Mouse (Mus musculus): ENCODE data around the gene Xpr1. TPM values are rescaled to one million over a fixed set of nuclear protein-coding genes. Genes with fewer than 3 reads are reported as not detected.

Xpr1 gene
- polyA plus RNA-seq, 1 experiment from 2014 or later, result 64.3 TPM

DNA sequence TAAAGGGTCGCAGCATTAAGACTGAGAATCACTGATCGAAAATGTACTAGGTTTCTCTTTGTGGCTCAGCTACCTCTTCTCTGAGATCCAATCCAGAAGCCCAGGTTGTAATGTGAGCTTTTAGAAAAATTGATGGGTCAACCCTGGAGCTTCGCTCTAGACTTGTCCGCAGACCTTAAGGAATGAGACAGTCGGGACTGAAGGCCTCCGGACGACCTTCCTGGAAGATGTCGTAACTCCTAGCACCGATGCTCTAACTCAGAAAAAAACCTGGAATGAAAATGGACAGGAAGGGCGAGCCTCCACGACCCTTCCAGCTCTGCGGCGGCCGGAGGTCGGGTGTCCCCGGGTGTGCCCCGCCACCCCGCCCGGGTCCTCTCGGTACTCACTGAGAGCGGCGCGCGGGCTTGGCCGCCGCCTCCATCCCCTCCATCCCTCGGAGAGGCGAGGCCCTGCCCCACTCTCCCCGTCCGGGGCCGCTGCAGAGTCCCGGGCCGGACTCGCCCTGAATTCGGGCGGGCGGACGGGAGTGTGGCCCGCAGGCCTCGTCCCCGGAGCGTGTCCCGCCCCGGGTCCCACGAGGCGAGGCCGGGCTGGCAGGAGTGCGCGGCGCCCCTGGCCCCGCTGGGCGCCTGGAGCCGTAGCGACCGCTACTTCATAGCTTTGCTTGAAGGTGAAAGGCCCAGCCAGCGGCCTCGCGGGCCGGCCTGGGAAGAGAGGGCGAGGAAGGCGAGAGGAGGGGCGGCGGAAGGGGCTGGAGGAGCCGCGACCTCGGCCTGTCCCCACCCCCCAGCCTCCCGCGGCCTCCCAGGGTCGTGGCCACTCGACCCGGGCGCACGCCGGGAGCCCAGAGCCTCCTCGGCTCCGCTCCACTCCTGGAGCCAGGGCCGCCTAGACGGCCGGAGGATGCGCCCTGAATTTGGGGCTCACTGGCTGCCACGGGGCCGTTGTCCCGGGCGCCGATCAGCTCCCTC is 173.1 kb downstream of the Xpr1 start, which contains the start of gene BC034090:
TSS of gene BC034090 (minus strand) at position 648 of the 974 bp plus-strand sequence.
- peak within 1 kb of the TSS; percentile 50 for H3K4me3 ChIP-seq (replicated peaks)
- peak within 1 kb of the TSS; percentile 79 for H3K9ac ChIP-seq (replicated peaks)
- H3K36me3 ChIP-seq, result no peaks in the 10 kb centered on the region
- H3K27me3 ChIP-seq, result peaks cover 23% of the 10 kb centered on the region
- H3K4me2 ChIP-seq (replicated peaks), result peak within 1 kb of the TSS; percentile 86
- peak; percentile 77 for ATAC-seq
- peak within 1 kb of the TSS; percentile 65; the same call in 1 of the 2 replicates for H3K27ac ChIP-seq
- peaks cover 22% of the 10 kb centered on the region for H3K4me1 ChIP-seq (replicated peaks)
- H3K9me3 ChIP-seq, result no peaks in the 10 kb centered on the region
- 2% methylated on average over 84 of the region's 85 CpGs for WGBS

GRCm38 (mm10) chr1:155242488-155242745 is 174.8 kb downstream of the Xpr1 start:
- no peak overlapping the region for H3K4me3 ChIP-seq (replicated peaks)
- H3K9ac ChIP-seq (replicated peaks), result no peak overlapping the region
- ATAC-seq, result no peak
- WGBS, result 67% methylated on average over 1 of the region's 1 CpGs
- no peaks in the 10 kb centered on the region for H3K36me3 ChIP-seq
- H3K27me3 ChIP-seq, result peaks cover 23% of the 10 kb centered on the region
- no peak overlapping the region for H3K27ac ChIP-seq
- no peaks in the 10 kb centered on the region for H3K9me3 ChIP-seq
- H3K4me2 ChIP-seq (replicated peaks), result no peak overlapping the region
- peaks cover 29% of the 10 kb centered on the region for H3K4me1 ChIP-seq (replicated peaks)

- H3K9ac ChIP-seq (replicated peaks), result no peak overlapping the region
- H3K27me3 ChIP-seq, result peaks cover 23% of the 10 kb centered on the region
- no peak overlapping the region for H3K4me2 ChIP-seq (replicated peaks)
- H3K36me3 ChIP-seq, result no peaks in the 10 kb centered on the region
- H3K9me3 ChIP-seq, result no peaks in the 10 kb centered on the region
- no peak for ATAC-seq
- peaks cover 34% of the 10 kb centered on the region for H3K4me1 ChIP-seq (replicated peaks)
- H3K4me3 ChIP-seq (replicated peaks), result no peak overlapping the region
- no peak overlapping the region for H3K27ac ChIP-seq
- WGBS, result 82% methylated on average over 12 of the region's 12 CpGs
Measured at GRCm38 (mm10) chr1:155241701-155242487, 175.3 kb downstream of the Xpr1 start.

DNA sequence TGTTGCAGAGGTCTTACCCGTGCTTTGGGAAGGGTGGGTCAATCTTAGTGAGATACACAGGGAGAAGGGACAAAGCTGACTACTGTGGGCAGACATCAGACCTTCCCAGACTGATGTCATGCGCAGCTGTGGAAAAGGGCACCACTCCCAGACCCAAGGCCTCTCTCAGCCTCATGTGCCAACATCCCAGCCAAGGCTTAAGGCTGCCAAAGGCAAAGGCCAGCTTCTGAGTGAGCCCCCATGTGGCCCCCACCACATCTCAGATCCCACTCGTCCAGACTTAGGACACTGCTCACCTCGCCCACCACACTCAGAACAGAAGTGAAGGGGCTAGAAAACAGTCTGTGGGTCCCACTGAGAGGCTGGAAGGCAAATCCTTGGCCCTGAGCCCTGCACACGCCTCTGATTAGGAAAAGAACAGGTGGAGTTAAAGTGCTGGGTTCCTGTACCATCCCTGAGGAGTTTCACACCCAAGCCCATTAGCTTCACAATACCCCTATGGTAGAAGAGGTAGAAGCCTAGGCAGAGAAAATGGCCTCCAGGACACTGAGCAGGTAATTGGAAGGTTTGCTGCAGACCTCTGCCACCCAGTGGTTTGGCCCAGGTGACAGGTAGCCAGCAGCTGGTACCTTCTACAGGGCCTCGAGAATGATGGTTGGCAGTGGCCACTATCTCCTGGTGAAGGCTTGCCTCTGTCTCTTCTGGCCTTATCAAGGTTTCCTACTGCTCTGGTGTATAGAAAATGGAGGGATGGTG is 177.1 kb downstream of the Xpr1 start:
- H3K27me3 ChIP-seq, result peaks cover 16% of the 10 kb centered on the region
- H3K9me3 ChIP-seq, result no peaks in the 10 kb centered on the region
- H3K36me3 ChIP-seq, result no peaks in the 10 kb centered on the region
- ATAC-seq, result no peak
- H3K4me1 ChIP-seq (replicated peaks), result peaks cover 52% of the 10 kb centered on the region
- 90% methylated on average over 6 of the region's 6 CpGs for WGBS
- no peak overlapping the region for H3K27ac ChIP-seq
- no peak overlapping the region for H3K9ac ChIP-seq (replicated peaks)
- H3K4me2 ChIP-seq (replicated peaks), result no peak overlapping the region
- no peak overlapping the region for H3K4me3 ChIP-seq (replicated peaks)

DNA sequence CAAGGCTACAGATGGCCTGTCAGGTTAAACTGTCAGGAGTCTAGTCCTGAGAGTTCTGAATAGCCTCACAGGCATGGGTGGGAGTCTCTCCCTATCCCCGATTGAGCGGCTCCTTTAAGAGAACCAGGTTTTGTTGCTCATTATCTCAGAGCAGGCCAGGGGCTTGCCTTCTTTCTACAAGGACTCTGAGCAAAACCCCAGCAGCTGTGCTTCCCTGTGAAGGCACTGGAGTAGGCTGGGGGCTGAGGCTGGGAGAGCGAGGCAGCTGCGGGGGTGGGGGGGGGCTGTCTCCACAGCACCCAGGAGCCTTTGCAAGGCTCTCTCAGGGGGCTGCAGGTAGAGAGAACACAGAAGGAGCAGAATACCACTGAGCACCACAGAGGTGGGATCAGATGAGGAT is 178.0 kb downstream of the Xpr1 start:
- H3K4me2 ChIP-seq (replicated peaks), result no peak overlapping the region
- 0 out of 2 replicates have a peak overlapping the region, but pooled peaks have one; percentile 47 for H3K27ac ChIP-seq
- no peaks in the 10 kb centered on the region for H3K9me3 ChIP-seq
- no peaks in the 10 kb centered on the region for H3K36me3 ChIP-seq
- no peak for ATAC-seq
- 51% methylated on average over 4 of the region's 4 CpGs for WGBS
- H3K4me3 ChIP-seq (replicated peaks), result no peak overlapping the region
- H3K9ac ChIP-seq (replicated peaks), result no peak overlapping the region
- H3K27me3 ChIP-seq, result peaks cover 7% of the 10 kb centered on the region
- peaks cover 54% of the 10 kb centered on the region for H3K4me1 ChIP-seq (replicated peaks)

DNA sequence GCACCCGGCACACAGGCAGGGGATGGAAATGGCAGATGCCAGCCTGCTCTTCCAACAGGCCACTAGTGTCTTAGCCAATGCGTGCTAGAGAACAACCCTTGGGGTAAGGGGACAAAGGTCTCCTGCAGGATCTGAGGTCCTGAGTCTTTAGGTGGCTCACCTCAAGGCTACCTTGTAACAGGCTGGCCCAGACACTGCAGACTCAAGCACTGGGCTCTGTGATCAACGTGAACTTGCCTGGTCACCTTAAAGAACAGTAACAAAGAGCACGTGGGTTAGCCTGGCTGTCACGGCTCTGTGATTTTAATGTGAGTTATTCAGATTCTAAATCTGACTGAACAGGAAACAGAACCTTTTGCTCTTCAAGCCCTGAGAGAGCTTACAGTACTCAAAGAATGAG is 179.1 kb downstream of the Xpr1 start:
- Histone ChIP-seq H3K27me3 (peaks cover 2% of the 10 kb centered on the region), H3K36me3 (no peaks in the 10 kb centered on the region), H3K27ac (no peak overlapping the region), H3K4me3 (replicated peaks) (no peak overlapping the region), H3K9me3 (no peaks in the 10 kb centered on the region), H3K4me1 (replicated peaks) (peaks cover 57% of the 10 kb centered on the region), H3K9ac (replicated peaks) (no peak overlapping the region), H3K4me2 (replicated peaks) (no peak overlapping the region)
- ATAC-seq, result no peak
- WGBS, result 81% methylated on average over 5 of the region's 5 CpGs

- 67% methylated on average over 11 of the region's 11 CpGs for WGBS
- H3K27ac ChIP-seq, result 0 out of 2 replicates have a peak overlapping the region, but pooled peaks have one; percentile 41
- no peak for ATAC-seq
Measured at GRCm38 (mm10) chr1:155237390-155237789, 179.8 kb downstream of the Xpr1 start.

DNA sequence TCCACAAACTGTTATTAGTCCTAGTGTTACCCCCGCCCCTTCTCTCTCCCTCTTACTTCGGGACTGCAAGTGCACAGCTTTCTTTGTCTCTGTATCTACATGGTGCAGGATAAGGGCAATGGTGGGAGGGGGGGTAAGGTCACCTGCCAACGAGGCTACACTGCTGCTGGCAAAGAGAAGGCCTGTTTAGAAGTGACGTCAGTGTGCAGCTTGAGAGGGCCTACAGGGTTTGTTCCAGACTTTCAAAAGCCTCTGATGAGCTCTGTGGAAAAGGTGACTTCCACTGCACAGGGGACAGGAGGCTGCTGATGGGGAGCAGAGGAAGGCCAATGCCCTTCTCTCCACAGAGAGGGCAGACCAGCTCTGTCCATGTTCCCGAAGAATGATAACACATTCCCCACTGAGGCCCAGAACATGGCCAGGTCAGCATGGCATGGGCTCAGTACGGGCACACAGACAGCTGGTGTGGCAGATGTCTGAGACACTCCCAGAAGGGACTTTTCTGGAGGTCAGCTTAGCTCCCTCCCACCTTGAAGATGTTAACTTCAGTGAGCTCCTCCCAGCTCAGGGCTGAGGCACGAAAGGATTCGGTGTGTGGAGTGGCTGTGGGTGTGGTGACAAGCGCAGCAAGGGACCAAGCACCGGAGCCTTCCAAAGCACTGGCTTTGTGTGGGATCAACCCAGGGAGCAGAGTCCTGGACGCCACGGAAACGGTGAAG is 180.8 kb downstream of the Xpr1 start:
- Histone ChIP-seq H3K27ac (peak overlapping the region; percentile 96), H3K36me3 (no peaks in the 10 kb centered on the region), H3K27me3 (no peaks in the 10 kb centered on the region), H3K4me3 (replicated peaks) (no peak overlapping the region), H3K4me1 (replicated peaks) (peaks cover 73% of the 10 kb centered on the region), H3K9me3 (no peaks in the 10 kb centered on the region), H3K4me2 (replicated peaks) (no peak overlapping the region), H3K9ac (replicated peaks) (0 out of 2 replicates have a peak overlapping the region, but pooled peaks have one; percentile 0)
- WGBS, result 28% methylated on average over 13 of the region's 13 CpGs
- ATAC-seq, result no peak

More at GRCm38 (mm10) chr1:155237390-155237789, 179.8 kb downstream of the Xpr1 start:
- Histone ChIP-seq H3K27me3 (no peaks in the 10 kb centered on the region), H3K9me3 (no peaks in the 10 kb centered on the region), H3K4me2 (replicated peaks) (no peak overlapping the region), H3K4me1 (replicated peaks) (peaks cover 64% of the 10 kb centered on the region), H3K4me3 (replicated peaks) (no peak overlapping the region), H3K9ac (replicated peaks) (0 out of 2 replicates have a peak overlapping the region, but pooled peaks have one; percentile 0), H3K36me3 (no peaks in the 10 kb centered on the region)

- H3K4me3 ChIP-seq (replicated peaks), result no peak overlapping the region
- H3K9ac ChIP-seq (replicated peaks), result no peak overlapping the region
- ATAC-seq, result no peak
- peaks cover 82% of the 10 kb centered on the region for H3K4me1 ChIP-seq (replicated peaks)
- H3K9me3 ChIP-seq, result no peaks in the 10 kb centered on the region
- no peak overlapping the region for H3K4me2 ChIP-seq (replicated peaks)
- H3K36me3 ChIP-seq, result no peaks in the 10 kb centered on the region
- H3K27me3 ChIP-seq, result no peaks in the 10 kb centered on the region
- WGBS, result 47% methylated on average over 2 of the region's 2 CpGs
- peak overlapping the region; percentile 96 for H3K27ac ChIP-seq
Measured at GRCm38 (mm10) chr1:155235641-155236040, 181.6 kb downstream of the Xpr1 start.

GRCm38 (mm10) chr1:155233931-155234607 is 183.1 kb downstream of the Xpr1 start:
- H3K27ac ChIP-seq, result peak overlapping the region; percentile 96
- no peaks in the 10 kb centered on the region for H3K36me3 ChIP-seq
- H3K4me1 ChIP-seq (replicated peaks), result peaks cover 90% of the 10 kb centered on the region
- peak; percentile 51 for ATAC-seq
- peak overlapping the region; percentile 17 for H3K9ac ChIP-seq (replicated peaks)
- no peaks in the 10 kb centered on the region for H3K9me3 ChIP-seq
- no peak overlapping the region for H3K4me3 ChIP-seq (replicated peaks)
- 0 out of 2 replicates have a peak overlapping the region, but pooled peaks have one; percentile 0 for H3K4me2 ChIP-seq (replicated peaks)
- H3K27me3 ChIP-seq, result no peaks in the 10 kb centered on the region
- 13% methylated on average over 14 of the region's 14 CpGs for WGBS

All from midbrain, embryonic 13.5 days (tissue).